Mouse (Mus musculus): ENCODE data around the gene Mslnl.

GRCm38 (mm10) chr17:25688922-25689321, 46.9 kb upstream of the Mslnl start:
- no peak for TF ChIP-seq CTCF (IDR thresholded peaks at IDR 0.05; ENCODE audit: borderline replicate concordance, insufficient read depth, low read length)
- TF ChIP-seq POLR2A (IDR thresholded peaks at IDR 0.05; ENCODE audit: low read depth, low read length), result no peak
